Mouse (Mus musculus): Measurements from ENCODE around the gene Trpm3. TPM values are rescaled to one million over a fixed set of nuclear protein-coding genes. Genes with fewer than 3 reads are reported as not detected.
A peak's percentile ranks its signal among the peaks of the same experiment; 100 is the strongest.

The Trpm3 gene
- total and polyA plus RNA-seq, 2 experiments from 2014 or later, result 19.1 to 64.7 TPM

- WGBS, result 94% methylated on average over 4 of the region's 4 CpGs
- DNase-seq (ENCODE audit: low spot score), result no peak
Observed at GRCm38 (mm10) chr19:22912971-22913370, 774.1 kb downstream of the Trpm3 start.

GRCm38 (mm10) chr19:22915868-22916642 lies 777.2 kb downstream of the Trpm3 start:
- no peaks in the 10 kb centered on the region for H3K9me3 ChIP-seq (ENCODE audit: low read length)
- peak; percentile 93 for TF ChIP-seq CTCF (IDR thresholded peaks at IDR 0.05)

More at GRCm38 (mm10) chr19:22912971-22913370, 774.1 kb downstream of the Trpm3 start:
- Histone ChIP-seq H3K27me3 (ENCODE audit: insufficient read depth, low read length) (no peaks in the 10 kb centered on the region), H3K4me2 (ENCODE audit: low read depth, low read length, poor library complexity, severe bottlenecking) (no peak overlapping the region), H3K9me3 (ENCODE audit: low read length) (no peaks in the 10 kb centered on the region), H3K4me3 (ENCODE audit: low read depth, low read length) (no peak overlapping the region), H3K9ac (replicated peaks; ENCODE audit: low read length, poor library complexity, severe bottlenecking) (no peak overlapping the region), H3K4me1 (ENCODE audit: insufficient read depth, low read length) (no peaks in the 10 kb centered on the region), H3K27ac (ENCODE audit: low read depth, low read length) (no peak overlapping the region), H3K36me3 (ENCODE audit: insufficient read depth, low read length) (peaks cover 8% of the 10 kb centered on the region; the same call in 1 of the 2 replicates)
- ATAC-seq (ENCODE audit: low FRiP score), result no peak
- no peak for TF ChIP-seq CTCF (IDR thresholded peaks at IDR 0.05)

GRCm38 (mm10) chr19:22916643-22917344 lies 777.9 kb downstream of the Trpm3 start:
- Histone ChIP-seq H3K27ac (ENCODE audit: low read depth, low read length) (no peak overlapping the region; the same call in 1 of the 2 replicates), H3K9ac (replicated peaks; ENCODE audit: low read length, poor library complexity, severe bottlenecking) (no peak overlapping the region), H3K4me3 (ENCODE audit: low read depth, low read length) (no peak overlapping the region), H3K9me3 (ENCODE audit: low read length) (no peaks in the 10 kb centered on the region), H3K4me2 (ENCODE audit: low read depth, low read length, poor library complexity, severe bottlenecking) (no peak overlapping the region), H3K27me3 (ENCODE audit: insufficient read depth, low read length) (no peaks in the 10 kb centered on the region), H3K4me1 (ENCODE audit: insufficient read depth, low read length) (no peaks in the 10 kb centered on the region), H3K36me3 (ENCODE audit: insufficient read depth, low read length) (peaks cover 8% of the 10 kb centered on the region; the same call in 1 of the 2 replicates)
- ATAC-seq (ENCODE audit: low FRiP score) (peak; percentile 91), DNase-seq (ENCODE audit: low spot score) (peak; percentile 93)
- 53% methylated on average over 18 of the region's 18 CpGs for WGBS
- TF ChIP-seq CTCF (IDR thresholded peaks at IDR 0.05), result no peak; the same call in 1 of the 2 replicates

More at GRCm38 (mm10) chr19:22915868-22916642, 777.2 kb downstream of the Trpm3 start:
- Histone ChIP-seq H3K27me3 (ENCODE audit: insufficient read depth, low read length) (no peaks in the 10 kb centered on the region), H3K36me3 (ENCODE audit: insufficient read depth, low read length) (peaks cover 8% of the 10 kb centered on the region; the same call in 1 of the 2 replicates), H3K27ac (ENCODE audit: low read depth, low read length) (peak overlapping the region; percentile 65), H3K4me1 (ENCODE audit: insufficient read depth, low read length) (no peaks in the 10 kb centered on the region), H3K4me3 (ENCODE audit: low read depth, low read length) (0 out of 2 replicates have a peak overlapping the region, but pooled peaks have one; percentile 5), H3K4me2 (ENCODE audit: low read depth, low read length, poor library complexity, severe bottlenecking) (peak overlapping the region; percentile 50), H3K9ac (replicated peaks; ENCODE audit: low read length, poor library complexity, severe bottlenecking) (0 out of 2 replicates have a peak overlapping the region, but pooled peaks have one; percentile 14)
- 23% methylated on average over 16 of the region's 16 CpGs for WGBS
- DNase-seq (ENCODE audit: low spot score) (peak; percentile 93), ATAC-seq (ENCODE audit: low FRiP score) (peak; percentile 55; the same call in 1 of the 2 replicates)

- no peak for TF ChIP-seq CTCF (IDR thresholded peaks at IDR 0.05)
- no peak overlapping the region for H3K27ac ChIP-seq (ENCODE audit: low read depth, low read length)
- no peak overlapping the region for H3K4me3 ChIP-seq (ENCODE audit: low read depth, low read length)
- ATAC-seq (ENCODE audit: low FRiP score) (no peak), DNase-seq (ENCODE audit: low spot score) (no peak)
- H3K4me1 ChIP-seq (ENCODE audit: insufficient read depth, low read length), result no peaks in the 10 kb centered on the region
- no peak overlapping the region for H3K9ac ChIP-seq (replicated peaks; ENCODE audit: low read length, poor library complexity, severe bottlenecking)
- no peaks in the 10 kb centered on the region for H3K27me3 ChIP-seq (ENCODE audit: insufficient read depth, low read length)
- no peaks in the 10 kb centered on the region for H3K9me3 ChIP-seq (ENCODE audit: low read length)
- H3K4me2 ChIP-seq (ENCODE audit: low read depth, low read length, poor library complexity, severe bottlenecking), result no peak overlapping the region
- 79% methylated on average over 3 of the region's 3 CpGs for WGBS
- H3K36me3 ChIP-seq (ENCODE audit: insufficient read depth, low read length), result peaks cover 7% of the 10 kb centered on the region; the same call in 1 of the 2 replicates
Observed at GRCm38 (mm10) chr19:22917345-22917735, 778.5 kb downstream of the Trpm3 start.

- H3K4me3 ChIP-seq (ENCODE audit: low read depth, low read length), result no peak overlapping the region
- H3K9me3 ChIP-seq (ENCODE audit: low read length), result no peaks in the 10 kb centered on the region
- ATAC-seq (ENCODE audit: low FRiP score) (no peak), DNase-seq (ENCODE audit: low spot score) (no peak)
- no peaks in the 10 kb centered on the region for H3K4me1 ChIP-seq (ENCODE audit: insufficient read depth, low read length)
- H3K27ac ChIP-seq (ENCODE audit: low read depth, low read length), result no peak overlapping the region
- H3K9ac ChIP-seq (replicated peaks; ENCODE audit: low read length, poor library complexity, severe bottlenecking), result no peak overlapping the region
- TF ChIP-seq CTCF (IDR thresholded peaks at IDR 0.05), result no peak
- no peaks in the 10 kb centered on the region for H3K27me3 ChIP-seq (ENCODE audit: insufficient read depth, low read length)
- H3K4me2 ChIP-seq (ENCODE audit: low read depth, low read length, poor library complexity, severe bottlenecking), result no peak overlapping the region
- 66% methylated on average over 5 of the region's 5 CpGs for WGBS
- no peaks in the 10 kb centered on the region for H3K36me3 ChIP-seq (ENCODE audit: insufficient read depth, low read length)
Observed at GRCm38 (mm10) chr19:22920949-22921348, 782.1 kb downstream of the Trpm3 start.
